Mouse (Mus musculus) monocyte, adult 5-6 weeks (primary cell): Measurements from ENCODE around the gene Tfip11. TPM values are rescaled to one million over a fixed set of nuclear protein-coding genes. Genes with fewer than 3 reads are reported as not detected.
"Not testable (repeated sequence)": the region's sequence is repeated elsewhere in the genome, so short reads cannot be mapped to it uniquely, and the experiment has no call there.

Source experiments
- ATAC-seq: fragments of 153-309, 156-312 bp; replicated peaks from 2 replicates; pipeline ENCODE4 v1.8.0; 2017; ENCODE audit warnings: mild to moderate bottlenecking; ENCODE audit not compliant: low TSS enrichment, insufficient number of reproducible peaks, severe bottlenecking, poor library complexity, low FRiP score
- total RNA-seq: library from RNA; stranded (forward); fragments of 200-1000, 200-491, 200-594 nt; gene quantifications from 3 replicates; pipeline ENCODE4 v1.2.3, GENCODE M21; 2017

The Tfip11 gene
- total RNA-seq, 1 experiment from 2014 or later: 30.1 TPM

DNA sequence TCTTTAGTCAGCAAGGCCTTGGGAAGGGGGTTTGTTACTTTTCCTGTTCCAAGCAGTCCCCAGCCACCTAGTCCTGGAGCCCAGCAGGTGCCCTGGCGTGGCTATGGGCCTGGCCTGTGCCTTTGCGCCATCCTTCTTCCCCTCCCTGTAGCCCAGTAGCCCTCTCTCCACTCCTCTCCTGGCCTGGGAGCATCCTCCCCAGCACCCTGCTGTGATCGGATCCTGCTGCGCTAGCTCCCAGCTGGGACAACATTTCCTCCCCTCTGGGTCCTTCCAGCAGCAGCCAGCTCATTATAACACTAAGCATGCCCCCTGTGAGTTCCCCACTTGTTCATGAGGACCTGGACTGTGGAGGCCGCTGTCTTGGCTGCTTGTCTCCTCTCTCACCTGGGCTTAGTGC lies 20.3 kb upstream of the Tfip11 start:
- no peak for ATAC-seq

DNA sequence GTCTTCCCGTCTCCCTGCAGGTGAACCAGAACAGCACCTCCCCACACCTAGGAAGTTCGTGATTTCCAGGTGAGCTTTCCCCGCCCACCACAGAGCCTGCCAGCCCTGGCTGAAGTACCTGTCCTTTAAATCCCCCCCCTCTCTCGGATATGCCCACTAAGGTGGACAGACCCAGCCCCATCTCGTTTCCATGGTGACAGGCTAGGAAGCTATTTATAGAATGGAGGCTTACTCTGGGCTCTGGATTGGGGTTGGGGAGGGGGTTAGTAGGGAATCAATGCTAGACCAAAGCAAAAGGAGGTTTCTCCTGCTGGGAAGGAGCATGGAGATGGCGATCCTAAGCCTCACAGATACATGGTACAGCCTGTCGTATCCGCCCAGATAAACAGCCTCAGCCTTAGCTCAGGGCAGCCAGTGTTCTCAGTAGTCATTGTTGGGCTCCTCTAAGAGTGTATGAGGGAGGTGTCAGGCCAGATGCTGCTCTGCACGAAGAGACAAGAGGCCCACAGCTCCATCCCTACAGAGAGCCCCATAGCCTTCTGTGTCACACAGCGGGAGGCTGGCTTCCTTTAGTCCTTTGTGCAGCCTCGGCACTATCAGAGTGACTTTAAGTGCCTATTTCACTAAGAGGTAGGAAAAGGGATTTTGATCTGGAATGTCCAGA lies 12.8 kb upstream of the Tfip11 start:
- no peak for ATAC-seq

DNA sequence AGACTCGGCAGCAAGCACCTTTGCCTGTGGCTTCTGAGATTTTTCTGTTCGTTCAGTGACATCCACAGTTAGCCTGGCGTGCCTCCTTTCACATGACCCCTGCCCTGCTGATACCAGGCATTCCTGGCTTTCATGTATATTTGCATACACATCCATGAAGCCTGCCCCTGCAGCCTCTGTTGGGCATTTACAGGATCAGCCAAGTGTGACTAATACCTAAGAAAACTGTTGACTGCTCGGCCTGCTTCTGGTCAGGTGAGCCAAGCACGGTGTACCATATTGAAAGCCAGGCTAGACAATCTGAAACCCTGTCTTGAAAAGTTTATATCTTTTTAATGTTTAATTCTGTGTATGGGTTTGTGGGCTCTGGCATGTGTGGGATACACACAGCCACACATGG lies 9.7 kb upstream of the Tfip11 start:
- no peak for ATAC-seq

DNA sequence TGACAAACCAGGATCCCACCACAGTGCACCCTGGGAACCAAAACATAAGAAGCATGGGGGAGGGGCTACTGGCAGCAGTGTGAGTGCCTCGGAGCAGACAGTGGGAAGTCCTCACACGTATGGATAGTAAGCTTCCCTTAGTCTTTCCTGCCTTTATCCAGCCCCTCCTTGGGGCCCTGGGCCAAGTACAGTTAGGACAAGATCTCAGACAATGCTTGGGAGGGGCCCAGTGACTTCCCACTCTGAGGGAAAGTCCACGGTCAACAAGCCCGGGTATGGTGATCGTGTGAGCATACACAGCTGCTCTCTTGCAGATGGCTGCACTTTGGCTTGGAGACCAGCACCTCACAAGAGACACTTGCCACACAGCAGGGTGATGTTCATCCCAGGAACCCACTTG lies 8.8 kb upstream of the Tfip11 start:
- ATAC-seq: no peak

DNA sequence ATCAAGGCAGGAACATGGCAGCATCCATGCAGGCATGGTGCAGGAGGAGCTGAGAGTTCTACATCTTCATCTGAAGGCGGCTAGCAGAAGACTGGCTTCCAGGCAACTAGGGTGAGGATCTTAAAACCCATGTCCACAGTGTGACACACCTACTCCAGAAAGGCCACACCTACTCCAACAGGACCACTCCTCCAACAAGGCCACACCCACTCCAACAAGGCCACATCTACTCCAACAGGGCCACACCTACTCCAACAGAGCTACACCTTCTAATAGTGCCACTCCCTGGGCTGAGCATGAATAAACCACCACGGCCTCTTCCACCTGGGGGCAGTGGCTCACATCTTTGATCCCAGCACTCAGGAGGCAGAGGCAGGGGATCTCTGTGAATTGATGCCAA lies 6.8 kb upstream of the Tfip11 start:
- not testable (repeated sequence) for ATAC-seq

DNA sequence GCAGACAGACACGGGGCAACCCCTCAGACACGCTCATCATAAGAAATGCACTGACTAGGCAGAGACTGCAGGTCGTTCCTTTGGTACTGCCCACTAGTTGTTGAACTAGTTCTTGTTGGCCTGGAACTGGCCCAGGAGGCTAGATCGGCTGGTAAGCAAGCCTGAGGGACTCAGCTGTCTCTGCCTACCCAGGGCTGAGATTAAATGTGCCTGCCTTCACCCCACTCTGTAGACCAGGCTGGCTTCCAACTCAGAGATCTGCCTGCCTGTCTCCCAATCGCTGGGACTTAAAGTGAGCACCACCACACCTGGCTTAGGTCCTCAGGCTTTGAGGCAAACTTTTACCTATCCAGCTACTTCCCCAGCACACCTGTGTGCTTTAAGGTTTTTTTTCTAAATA lies 5.8 kb upstream of the Tfip11 start:
- ATAC-seq: no peak

DNA sequence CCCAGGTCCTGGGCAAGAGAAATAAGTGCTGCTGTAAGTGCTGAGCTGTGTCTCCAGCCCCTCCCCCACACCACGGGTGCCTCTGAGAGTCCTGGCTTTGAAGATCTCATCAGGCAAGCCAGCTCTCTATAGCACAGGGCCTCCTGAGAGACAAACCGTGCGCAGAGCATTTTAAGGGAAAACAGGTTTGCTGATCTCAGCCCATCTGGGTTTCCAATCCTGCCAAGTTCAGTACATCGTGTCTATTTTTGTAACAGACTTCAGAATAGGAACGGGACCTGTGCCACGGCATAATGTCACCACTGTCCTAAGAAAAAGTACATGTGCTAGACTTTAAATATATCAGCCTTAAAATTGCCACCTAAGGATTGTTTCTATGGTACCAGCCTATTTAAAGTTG lies 5.2 kb upstream of the Tfip11 start:
- no peak for ATAC-seq

DNA sequence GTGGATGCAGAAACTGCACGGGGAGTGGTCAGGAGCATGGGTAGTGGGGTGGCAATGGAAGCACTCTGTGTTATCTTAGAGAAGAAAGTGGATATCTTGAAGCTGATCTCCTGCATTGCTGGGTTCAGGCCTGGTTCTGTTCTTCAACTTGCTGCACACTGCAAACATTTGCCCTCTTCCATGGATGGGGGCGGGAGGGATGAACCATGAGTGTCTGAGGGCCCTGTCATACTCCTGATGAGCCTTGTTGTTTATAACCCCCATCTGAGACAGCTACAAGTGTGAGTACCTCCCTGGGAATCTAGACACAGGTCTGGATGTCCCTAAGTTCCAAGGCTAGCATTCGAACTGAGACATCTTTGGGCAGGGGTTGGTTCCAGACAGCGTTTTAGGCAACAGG lies 4.8 kb upstream of the Tfip11 start:
- ATAC-seq: no peak

DNA sequence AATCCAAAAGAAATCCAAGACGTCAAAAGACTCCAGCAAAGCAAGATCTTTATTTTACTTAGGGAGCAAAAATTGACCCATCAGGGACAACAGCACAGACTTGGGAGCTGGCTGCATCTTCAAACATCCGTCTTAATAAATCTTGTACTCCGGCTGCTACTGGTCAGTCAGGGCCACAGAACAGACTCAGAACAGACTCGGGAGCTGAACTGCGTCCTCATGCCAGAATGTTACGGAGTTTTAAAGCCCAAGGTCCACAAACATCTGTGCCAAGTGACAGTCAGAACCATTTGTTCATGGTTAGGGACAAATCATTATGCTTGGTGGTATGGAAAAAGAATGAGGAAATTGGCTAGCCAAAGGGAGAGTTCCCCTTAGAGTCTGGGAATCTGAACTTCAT lies 2.9 kb upstream of the Tfip11 start:
- ATAC-seq: no peak

DNA sequence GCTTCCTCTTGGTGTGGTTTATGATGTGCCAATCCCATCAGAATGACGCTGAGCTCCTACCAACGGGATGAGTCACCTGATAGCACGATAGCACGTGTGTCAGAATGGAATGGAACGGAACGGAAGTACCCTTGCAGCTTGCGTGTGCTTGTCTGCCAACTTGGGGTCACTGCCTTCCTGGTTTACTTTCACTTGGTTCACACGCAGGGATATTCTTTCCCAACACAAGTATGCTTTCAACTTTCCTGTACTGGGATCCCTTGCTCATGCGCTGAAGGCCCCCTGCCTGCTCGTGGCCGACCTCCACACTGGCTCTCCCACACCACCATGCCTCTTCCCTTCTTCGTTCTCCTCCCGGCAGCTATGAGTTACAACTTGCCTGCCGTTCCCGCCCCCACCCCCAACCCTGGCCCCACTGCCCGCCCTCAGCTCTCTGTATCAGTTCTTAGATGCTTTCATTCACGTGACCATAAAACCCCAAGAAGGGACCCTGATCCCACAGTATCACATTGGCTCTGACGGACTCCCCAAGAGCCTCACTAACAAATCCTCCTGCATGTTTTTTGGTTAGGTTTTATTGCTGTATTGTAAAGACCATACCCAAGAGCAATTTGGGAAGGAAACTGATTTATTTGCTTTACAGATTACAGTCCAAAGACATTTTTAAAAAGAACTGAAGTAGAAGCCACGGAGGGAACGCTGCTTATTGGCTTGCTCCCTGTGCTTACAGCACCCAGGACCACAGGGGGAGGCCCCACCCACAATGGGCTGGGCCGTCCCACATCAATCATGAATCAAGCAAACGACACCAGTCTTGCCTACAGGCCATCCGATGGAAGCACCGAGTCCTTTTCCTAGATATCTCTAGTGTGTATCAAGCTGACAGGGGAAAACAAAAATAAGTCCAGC lies 1.3 kb upstream of the Tfip11 start:
- peak; percentile 76 for ATAC-seq

DNA sequence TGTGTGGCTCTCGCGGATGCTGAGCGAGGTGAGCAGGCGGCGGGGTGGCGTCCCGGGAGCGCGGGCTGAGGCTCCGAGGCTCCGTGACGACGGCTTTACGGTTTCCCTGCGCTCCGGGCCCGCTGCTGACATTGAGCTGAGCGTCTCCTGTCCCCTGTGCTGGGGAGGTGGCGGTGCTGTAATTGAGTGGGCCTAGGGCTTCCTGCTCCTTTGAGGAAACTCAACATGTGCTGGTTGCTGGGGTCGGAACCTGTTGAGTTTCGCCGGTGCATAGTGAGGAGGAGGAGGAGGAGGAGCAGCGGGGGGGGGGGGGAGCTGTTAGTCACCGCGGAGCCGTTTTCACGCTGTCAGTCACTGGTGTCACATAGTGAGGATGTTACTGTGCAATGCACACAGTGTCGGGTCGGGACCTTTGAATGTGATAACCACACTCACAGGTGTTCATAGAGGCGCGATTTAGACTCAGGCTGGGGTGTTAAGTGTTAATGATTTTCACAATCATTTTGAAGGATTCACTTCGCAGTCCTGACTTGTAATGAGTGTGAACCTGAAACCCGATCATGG lies 370 bp downstream of the Tfip11 start:
- no peak for ATAC-seq

DNA sequence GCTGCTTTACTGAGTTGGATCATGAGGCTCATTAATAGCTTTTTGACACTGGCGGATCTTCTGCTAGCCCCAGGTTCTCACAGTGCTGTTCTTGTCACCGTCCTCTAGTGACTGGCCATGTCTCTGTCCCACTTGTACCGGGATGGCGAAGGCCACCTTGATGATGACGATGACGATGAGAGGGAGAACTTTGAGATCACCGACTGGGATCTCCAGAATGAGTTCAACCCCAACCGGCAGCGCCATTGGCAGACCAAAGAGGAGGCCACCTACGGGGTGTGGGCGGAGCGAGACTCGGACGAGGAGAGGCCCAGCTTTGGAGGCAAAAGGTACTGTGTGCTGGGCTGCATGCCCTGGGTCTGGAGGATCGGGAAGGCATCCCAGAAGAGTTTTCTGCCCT lies 1.7 kb downstream of the Tfip11 start:
- no peak for ATAC-seq

DNA sequence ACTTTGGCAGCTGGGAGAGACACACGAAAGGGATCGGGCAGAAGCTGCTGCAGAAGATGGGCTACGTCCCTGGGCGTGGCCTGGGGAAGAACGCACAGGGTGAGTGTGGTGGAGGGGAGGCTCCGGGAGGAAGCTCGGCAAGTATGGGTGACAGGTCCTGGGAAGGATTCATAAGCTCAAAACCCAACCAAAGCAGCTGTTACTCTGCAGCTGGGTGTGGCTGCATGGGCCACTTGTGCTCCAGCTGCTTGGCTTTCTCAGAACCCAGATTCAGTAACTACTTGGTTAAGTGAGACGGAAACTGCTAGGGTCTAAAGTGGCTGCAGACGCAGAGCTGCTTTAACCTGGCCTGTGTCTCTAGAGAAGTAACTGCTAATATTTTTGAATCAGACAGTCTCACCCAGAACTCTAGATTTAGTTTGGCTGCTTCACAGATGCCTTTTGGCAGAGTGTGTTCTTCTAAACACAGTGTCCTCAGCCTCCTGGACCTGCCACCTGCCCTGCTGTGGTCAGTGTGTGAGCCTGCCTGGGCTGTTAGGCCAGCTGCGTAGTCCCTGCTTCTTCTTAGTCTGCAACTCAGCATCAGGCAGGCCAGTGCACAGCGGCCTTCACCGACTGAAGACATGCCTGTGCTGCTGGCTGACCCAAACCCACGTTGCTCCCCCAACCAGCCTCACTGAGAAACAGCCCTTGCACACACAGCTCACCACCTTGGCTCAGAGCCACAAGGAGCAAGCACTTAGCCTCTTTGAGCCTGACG lies 3.8 kb downstream of the Tfip11 start:
- no peak for ATAC-seq

DNA sequence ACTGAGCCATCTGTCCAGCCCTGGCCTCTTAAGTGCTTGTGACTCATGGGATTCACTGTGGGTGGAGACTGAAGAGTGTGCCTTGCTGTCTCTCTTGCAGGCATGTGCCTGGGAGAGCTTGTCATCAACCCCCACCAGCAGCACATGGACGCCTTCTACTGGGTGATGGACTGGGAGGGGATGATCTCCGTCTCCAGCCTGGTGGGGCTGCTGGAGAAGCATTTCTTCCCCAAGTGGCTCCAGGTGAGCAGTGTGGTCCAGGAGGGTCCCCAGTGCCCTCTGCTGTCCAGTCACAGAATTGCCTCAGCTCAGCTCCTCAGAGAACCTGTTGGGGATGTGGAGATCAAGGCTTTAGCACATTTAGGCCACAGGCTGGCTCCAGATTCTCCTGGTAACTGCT lies 9.3 kb downstream of the Tfip11 start:
- ATAC-seq: peak; percentile 36; the same call in 1 of the 2 replicates

DNA sequence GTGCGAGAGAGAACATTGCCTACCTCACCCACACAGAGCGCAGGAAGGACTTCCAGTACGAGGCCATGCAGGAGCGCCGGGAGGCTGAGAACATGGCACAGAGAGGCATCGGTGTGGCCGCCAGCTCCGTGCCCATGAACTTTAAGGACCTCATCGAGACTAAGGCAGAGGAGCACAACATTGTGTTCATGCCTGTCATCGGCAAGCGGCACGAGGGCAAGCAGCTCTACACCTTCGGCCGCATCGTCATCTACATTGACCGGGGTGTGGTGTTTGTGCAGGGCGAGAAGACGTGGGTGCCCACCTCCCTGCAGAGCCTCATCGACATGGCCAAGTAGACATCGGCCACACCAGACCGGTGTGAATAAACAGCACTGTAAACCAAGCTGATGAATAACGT lies 10.8 kb downstream of the Tfip11 start:
- ATAC-seq: no peak

DNA sequence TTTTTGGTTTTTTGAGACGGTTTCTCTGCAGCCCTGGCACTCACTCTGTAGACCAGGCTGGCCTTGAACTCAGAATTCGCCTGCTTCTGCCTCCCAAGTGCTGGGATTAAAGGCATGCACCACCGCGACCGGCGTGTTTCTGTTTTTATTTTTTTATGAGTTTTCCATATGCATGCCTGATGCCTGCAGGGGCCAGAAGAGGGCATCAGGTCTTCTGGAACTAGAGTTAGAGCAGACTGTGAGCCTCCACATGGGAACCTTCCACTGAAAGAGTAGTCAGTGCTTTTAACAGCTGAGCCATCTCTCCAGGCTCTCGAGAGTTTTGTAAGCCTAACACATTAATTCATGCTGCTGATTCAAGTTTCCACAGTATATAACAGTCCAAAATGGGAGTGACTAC lies 13.1 kb downstream of the Tfip11 start:
- ATAC-seq: no peak

DNA sequence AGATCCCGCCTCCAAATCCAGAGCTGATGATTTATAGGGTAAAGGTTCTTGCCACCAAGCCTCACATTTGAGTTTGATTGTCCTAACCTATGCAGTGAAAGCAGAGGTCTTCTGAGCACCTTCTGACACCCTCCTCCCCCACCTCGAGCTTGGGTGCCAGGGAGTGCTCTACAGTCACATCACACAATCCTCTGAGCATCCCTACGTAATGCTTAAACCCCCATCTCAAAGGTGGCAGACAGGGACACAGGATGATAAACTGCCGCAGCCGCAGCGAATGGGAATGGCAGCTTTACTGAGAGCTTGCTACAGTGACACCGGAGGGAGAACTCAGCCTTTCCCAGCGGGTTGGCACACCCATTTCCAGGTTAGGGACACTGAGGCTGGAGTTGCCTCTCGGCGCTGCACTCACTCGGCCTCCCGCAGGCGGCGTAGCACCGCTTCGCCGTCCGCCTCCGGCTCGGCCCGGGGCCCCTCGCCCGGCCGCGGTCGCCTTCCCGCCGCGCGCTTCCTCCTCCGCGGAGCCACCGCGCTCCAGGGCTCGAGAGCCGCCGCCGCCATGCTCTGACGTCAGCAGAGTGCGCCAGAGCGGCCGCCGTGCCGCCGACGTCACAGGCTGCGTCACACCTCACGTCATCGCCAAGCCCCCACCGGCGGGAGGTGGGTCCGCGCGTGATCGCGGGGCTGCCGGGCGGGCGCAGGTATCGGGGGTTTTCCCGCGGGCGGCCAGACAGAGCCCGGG lies 16.5 kb downstream of the Tfip11 start, which contains the start of the genes Srrd and Hps4:
Gene Srrd (minus strand): TSS at position 578 of the 742 bp plus-strand sequence.
Gene Hps4 (plus strand): TSS at position 621 of the 742 bp plus-strand sequence.
- peak; percentile 25; the same call in 1 of the 2 replicates for ATAC-seq

DNA sequence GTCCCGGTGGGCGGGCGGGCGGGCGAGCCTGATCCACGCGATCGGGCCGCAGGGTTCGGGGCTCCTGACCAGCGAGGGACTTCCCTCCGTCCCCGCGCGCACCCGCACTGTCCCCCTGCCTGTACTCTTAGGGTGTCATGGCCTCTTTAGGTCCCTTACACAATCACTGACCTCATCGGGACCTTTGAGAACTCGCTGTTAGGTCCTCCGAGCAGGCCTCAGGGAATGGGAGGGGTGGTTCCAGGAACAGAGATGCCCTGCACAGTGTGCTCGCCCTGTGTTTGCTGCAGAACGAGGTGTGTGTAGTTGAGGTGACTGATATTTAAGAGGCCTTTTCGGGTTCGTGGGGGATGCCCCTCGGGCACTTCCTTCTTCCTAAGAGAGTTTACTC lies 17.0 kb downstream of the Tfip11 start:
- ATAC-seq: peak; percentile 60
